Mouse (Mus musculus): Measurements from ENCODE around the gene 4932438A13Rik. TPM values are rescaled to one million over a fixed set of nuclear protein-coding genes. Genes with fewer than 3 reads are reported as not detected.

4932438A13Rik gene
- 14.4 and 15.8 TPM in 2 replicates for polyA plus RNA-seq (2015; fragmentation: Nextera tagmentation; extraction: Ambion mirVana)

DNA sequence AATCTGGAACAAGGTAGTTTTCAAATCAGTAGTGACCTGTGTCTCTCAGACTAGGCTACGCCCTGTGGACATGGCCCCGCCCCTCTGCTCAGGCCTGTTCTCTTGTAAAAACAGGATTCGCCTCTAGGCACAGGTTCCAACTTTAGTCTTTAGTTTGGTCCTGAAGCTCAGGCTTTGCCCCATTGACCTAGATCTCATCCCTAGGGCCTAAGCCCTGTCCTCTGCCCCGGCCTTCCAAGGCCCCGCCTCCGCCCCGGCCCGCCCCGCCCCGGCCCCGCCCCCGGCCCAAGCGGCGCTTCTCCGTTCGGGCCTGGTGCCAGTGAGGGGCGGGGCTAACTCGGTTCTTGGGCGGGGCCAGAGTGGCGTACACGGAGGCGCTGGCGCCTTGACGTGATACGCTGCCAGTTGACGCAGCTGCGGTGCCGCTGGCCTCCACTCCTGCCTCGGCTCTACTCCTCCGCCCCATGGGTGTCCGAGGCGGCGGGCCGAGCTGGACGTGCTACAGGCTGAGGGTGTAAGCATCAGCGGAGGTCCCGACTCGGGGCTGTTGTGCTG lies at the start of gene 4932438A13Rik:
Gene 4932438A13Rik (plus strand): TSS at position 384 of the 555 bp plus-strand sequence.
- 2% methylated on average over 28 of the region's 38 CpGs for WGBS (ENCODE audit: insufficient replicate concordance)
- peaks cover 21% of the 10 kb centered on the region for H3K36me3 ChIP-seq (replicated peaks; ENCODE audit: insufficient read depth, low read length)
- H3K9me3 ChIP-seq (ENCODE audit: low read length): no peaks in the 10 kb centered on the region
- DNase-seq (peak; percentile 100), ATAC-seq (peak; percentile 96)
- TF ChIP-seq CTCF (IDR thresholded peaks at IDR 0.05; ENCODE audit: low read depth) (no peak), EP300 (IDR thresholded peaks at IDR 0.05; ENCODE audit: low read depth) (no peak)
- H3K27me3 ChIP-seq (ENCODE audit: insufficient read depth, low read length): no peaks in the 10 kb centered on the region
- peaks cover 10% of the 10 kb centered on the region for H3K4me1 ChIP-seq (ENCODE audit: insufficient read depth)
- peak within 1 kb of the TSS; percentile 82 for H3K9ac ChIP-seq (replicated peaks)
- H3K27ac ChIP-seq (ENCODE audit: low read depth): peak within 1 kb of the TSS; percentile 94
- peak within 1 kb of the TSS; percentile 78 for H3K4me3 ChIP-seq (ENCODE audit: low read depth, low read length)
- H3K4me2 ChIP-seq (ENCODE audit: low read depth, low read length): peak within 1 kb of the TSS; percentile 71

GRCm38 (mm10) chr3:36816633-36817032 lies 46.3 kb upstream of the 4932438A13Rik start:
- no peak overlapping the region for H3K4me2 ChIP-seq (ENCODE audit: low read depth, low read length)
- H3K27ac ChIP-seq (ENCODE audit: low read depth): no peak overlapping the region
- no peaks in the 10 kb centered on the region for H3K9me3 ChIP-seq (ENCODE audit: low read length)
- no peak for TF ChIP-seq EP300 (IDR thresholded peaks at IDR 0.05; ENCODE audit: low read depth)
- TF ChIP-seq CTCF (IDR thresholded peaks at IDR 0.05; ENCODE audit: low read depth): no peak
- ATAC-seq (no peak), DNase-seq (no peak)
- H3K36me3 ChIP-seq (replicated peaks; ENCODE audit: insufficient read depth, low read length): no peaks in the 10 kb centered on the region
- no peaks in the 10 kb centered on the region for H3K4me1 ChIP-seq (ENCODE audit: insufficient read depth)
- H3K4me3 ChIP-seq (ENCODE audit: low read depth, low read length): no peak overlapping the region
- no peaks in the 10 kb centered on the region for H3K27me3 ChIP-seq (ENCODE audit: insufficient read depth, low read length)
- 58% methylated on average over 5 of the region's 5 CpGs for WGBS (ENCODE audit: insufficient replicate concordance)
- no peak overlapping the region for H3K9ac ChIP-seq (replicated peaks)

DNA sequence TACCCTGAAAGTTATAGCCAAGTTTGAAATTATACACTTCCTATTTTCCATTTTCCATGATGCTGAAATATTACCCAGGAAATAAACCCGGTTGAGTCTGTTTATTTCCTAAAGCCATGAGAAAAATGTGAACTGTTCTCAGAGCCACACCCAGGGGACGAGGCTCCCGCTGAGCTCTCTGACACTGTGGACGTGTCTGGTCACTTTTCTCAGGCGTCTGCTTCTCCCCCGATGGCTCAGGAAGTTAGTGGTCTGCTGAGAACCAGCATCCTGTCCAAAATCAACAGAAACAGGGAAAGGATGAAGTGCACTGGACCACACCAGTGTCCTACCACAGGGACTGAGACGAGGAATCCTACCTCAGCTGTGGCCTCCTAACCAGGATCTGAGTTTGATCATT lies 43.5 kb upstream of the 4932438A13Rik start:
- Histone ChIP-seq H3K4me2 (ENCODE audit: low read depth, low read length) (no peak overlapping the region), H3K27me3 (ENCODE audit: insufficient read depth, low read length) (no peaks in the 10 kb centered on the region), H3K4me1 (ENCODE audit: insufficient read depth) (no peaks in the 10 kb centered on the region), H3K4me3 (ENCODE audit: low read depth, low read length) (no peak overlapping the region), H3K36me3 (replicated peaks; ENCODE audit: insufficient read depth, low read length) (no peaks in the 10 kb centered on the region), H3K27ac (ENCODE audit: low read depth) (no peak overlapping the region), H3K9me3 (ENCODE audit: low read length) (no peaks in the 10 kb centered on the region), H3K9ac (replicated peaks) (no peak overlapping the region)
- TF ChIP-seq EP300 (IDR thresholded peaks at IDR 0.05; ENCODE audit: low read depth) (no peak), CTCF (IDR thresholded peaks at IDR 0.05; ENCODE audit: low read depth) (no peak)
- WGBS (ENCODE audit: insufficient replicate concordance): 47% methylated on average over 7 of the region's 7 CpGs
- ATAC-seq: no peak
- DNase-seq: no peak

DNA sequence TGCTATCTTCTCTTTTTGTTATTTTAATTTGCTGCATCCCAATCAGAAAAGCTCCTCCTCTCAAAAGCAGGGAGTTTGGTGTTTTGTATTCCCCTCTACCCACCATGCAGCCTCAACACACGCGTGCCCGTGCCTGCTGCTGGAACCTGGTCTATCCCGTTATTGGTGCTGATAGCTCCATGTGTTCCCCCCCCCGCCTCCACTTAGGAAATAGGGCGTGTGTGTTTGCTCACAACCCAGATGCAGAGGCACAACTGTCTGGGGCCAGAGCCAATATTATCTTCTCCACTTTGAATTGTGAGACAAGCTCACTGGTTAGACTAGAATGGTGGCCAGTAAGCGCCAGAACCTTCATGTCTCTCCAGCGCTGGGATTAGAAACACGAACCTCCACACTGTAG lies 41.9 kb upstream of the 4932438A13Rik start:
- H3K9ac ChIP-seq (replicated peaks): no peak overlapping the region
- H3K9me3 ChIP-seq (ENCODE audit: low read length): no peaks in the 10 kb centered on the region
- ATAC-seq (no peak), DNase-seq (no peak)
- H3K4me1 ChIP-seq (ENCODE audit: insufficient read depth): no peaks in the 10 kb centered on the region
- TF ChIP-seq CTCF (IDR thresholded peaks at IDR 0.05; ENCODE audit: low read depth) (no peak), EP300 (IDR thresholded peaks at IDR 0.05; ENCODE audit: low read depth) (no peak)
- no peaks in the 10 kb centered on the region for H3K27me3 ChIP-seq (ENCODE audit: insufficient read depth, low read length)
- WGBS (ENCODE audit: insufficient replicate concordance): 84% methylated on average over 9 of the region's 9 CpGs
- H3K4me2 ChIP-seq (ENCODE audit: low read depth, low read length): no peak overlapping the region
- no peak overlapping the region for H3K4me3 ChIP-seq (ENCODE audit: low read depth, low read length)
- no peaks in the 10 kb centered on the region for H3K36me3 ChIP-seq (replicated peaks; ENCODE audit: insufficient read depth, low read length)
- H3K27ac ChIP-seq (ENCODE audit: low read depth): no peak overlapping the region

DNA sequence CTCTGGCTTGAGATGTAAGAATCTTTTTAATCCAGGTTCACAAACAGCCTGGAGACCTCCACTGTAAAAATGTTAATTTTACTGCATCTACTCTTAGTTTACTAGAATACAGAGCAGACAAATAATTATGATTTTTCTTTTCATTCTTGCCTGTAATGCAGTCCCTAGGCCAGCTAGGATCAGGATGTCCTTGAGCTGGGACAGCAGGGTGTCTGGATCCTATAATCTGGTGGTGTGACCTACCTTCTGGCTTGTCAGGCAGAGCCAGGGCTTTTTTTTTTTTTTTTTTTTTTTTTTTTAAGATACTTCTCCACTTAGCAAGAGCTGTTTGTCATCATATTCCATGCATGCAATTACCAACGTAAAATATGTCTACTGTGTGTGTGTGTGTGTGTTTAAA lies 37.8 kb upstream of the 4932438A13Rik start:
- 59% methylated on average over 1 of the region's 1 CpGs for WGBS (ENCODE audit: insufficient replicate concordance)
- H3K27ac ChIP-seq (ENCODE audit: low read depth): no peak overlapping the region
- no peak overlapping the region for H3K9ac ChIP-seq (replicated peaks)
- H3K4me3 ChIP-seq (ENCODE audit: low read depth, low read length): no peak overlapping the region
- no peak overlapping the region for H3K4me2 ChIP-seq (ENCODE audit: low read depth, low read length)
- H3K4me1 ChIP-seq (ENCODE audit: insufficient read depth): no peaks in the 10 kb centered on the region
- TF ChIP-seq EP300 (IDR thresholded peaks at IDR 0.05; ENCODE audit: low read depth): no peak
- no peak for TF ChIP-seq CTCF (IDR thresholded peaks at IDR 0.05; ENCODE audit: low read depth)
- H3K36me3 ChIP-seq (replicated peaks; ENCODE audit: insufficient read depth, low read length): no peaks in the 10 kb centered on the region
- ATAC-seq (no peak), DNase-seq (no peak)
- H3K9me3 ChIP-seq (ENCODE audit: low read length): no peaks in the 10 kb centered on the region
- H3K27me3 ChIP-seq (ENCODE audit: insufficient read depth, low read length): no peaks in the 10 kb centered on the region

DNA sequence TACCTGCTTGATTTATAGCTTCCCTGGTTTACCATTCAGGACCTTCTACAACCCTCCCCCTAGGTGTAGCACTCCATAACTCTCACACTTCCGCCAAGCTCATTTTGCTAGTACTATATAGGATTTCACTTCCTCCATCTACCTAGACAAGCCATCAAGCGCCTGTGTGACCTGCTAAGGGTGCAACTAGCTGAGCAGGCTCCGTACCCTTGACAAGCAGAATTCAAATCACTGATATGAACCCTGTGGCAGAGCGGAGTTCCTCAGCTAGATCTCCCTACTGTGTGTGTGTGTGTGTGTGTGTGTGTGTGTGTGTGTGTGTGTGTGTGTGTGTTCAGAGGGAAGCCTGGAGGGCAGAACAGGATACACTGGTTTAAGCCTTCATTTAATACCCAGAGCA lies 37.4 kb upstream of the 4932438A13Rik start:
- H3K9me3 ChIP-seq (ENCODE audit: low read length): no peaks in the 10 kb centered on the region
- no peaks in the 10 kb centered on the region for H3K36me3 ChIP-seq (replicated peaks; ENCODE audit: insufficient read depth, low read length)
- no peaks in the 10 kb centered on the region for H3K27me3 ChIP-seq (ENCODE audit: insufficient read depth, low read length)
- H3K9ac ChIP-seq (replicated peaks): no peak overlapping the region
- H3K4me1 ChIP-seq (ENCODE audit: insufficient read depth): no peaks in the 10 kb centered on the region
- no peak overlapping the region for H3K4me3 ChIP-seq (ENCODE audit: low read depth, low read length)
- WGBS (ENCODE audit: insufficient replicate concordance): 69% methylated on average over 4 of the region's 4 CpGs
- no peak overlapping the region for H3K27ac ChIP-seq (ENCODE audit: low read depth)
- ATAC-seq (no peak), DNase-seq (no peak)
- TF ChIP-seq CTCF (IDR thresholded peaks at IDR 0.05; ENCODE audit: low read depth) (no peak), EP300 (IDR thresholded peaks at IDR 0.05; ENCODE audit: low read depth) (no peak)
- H3K4me2 ChIP-seq (ENCODE audit: low read depth, low read length): no peak overlapping the region
